Mouse (Mus musculus): Measurements from ENCODE around the gene Tspan17. TPM values are rescaled to one million over a fixed set of nuclear protein-coding genes. Genes with fewer than 3 reads are reported as not detected.

Gene Tspan17
- polyA plus RNA-seq, 1 experiment from 2014 or later = 15.4 TPM

- Histone ChIP-seq H3K27me3 (ENCODE audit: control insufficient read depth, insufficient read depth, low read length) (no peaks in the 10 kb centered on the region), H3K4me3 (ENCODE audit: low read depth, low read length) (no peak overlapping the region), H3K4me1 (replicated peaks; ENCODE audit: control insufficient read depth, insufficient read depth) (no peaks in the 10 kb centered on the region), H3K27ac (replicated peaks) (no peak overlapping the region), H3K9me3 (ENCODE audit: control insufficient read depth, low read length) (no peaks in the 10 kb centered on the region), H3K36me3 (ENCODE audit: control insufficient read depth, insufficient read depth, low read length) (no peaks in the 10 kb centered on the region), H3K9ac (ENCODE audit: low read length) (no peak overlapping the region), H3K4me2 (replicated peaks; ENCODE audit: low read depth) (no peak overlapping the region)
- WGBS = 62% methylated on average over 5 of the region's 5 CpGs
- DNase-seq (ENCODE audit: low spot score) = no peak
- no peak for ATAC-seq (ENCODE audit: low FRiP score, low TSS enrichment)
- TF ChIP-seq EP300 (optimal IDR thresholded peaks at IDR 0.05) = no peak
Observed at GRCm38 (mm10) chr13:54837061-54837460, 47.9 kb downstream of the Tspan17 start.

- TF ChIP-seq EP300 (optimal IDR thresholded peaks at IDR 0.05) (no peak), CTCF (IDR thresholded peaks at IDR 0.05; ENCODE audit: low read depth) (no peak)
- H3K27ac ChIP-seq (replicated peaks) = no peak overlapping the region
- no peaks in the 10 kb centered on the region for H3K9me3 ChIP-seq (ENCODE audit: control insufficient read depth, low read length)
- no peak overlapping the region for H3K4me2 ChIP-seq (replicated peaks; ENCODE audit: low read depth)
- WGBS = 14% methylated on average over 9 of the region's 9 CpGs
- DNase-seq (ENCODE audit: low spot score) = no peak
- H3K27me3 ChIP-seq (ENCODE audit: control insufficient read depth, insufficient read depth, low read length) = no peaks in the 10 kb centered on the region
- H3K9ac ChIP-seq (ENCODE audit: low read length) = no peak overlapping the region
- no peaks in the 10 kb centered on the region for H3K36me3 ChIP-seq (ENCODE audit: control insufficient read depth, insufficient read depth, low read length)
- no peak overlapping the region for H3K4me3 ChIP-seq (ENCODE audit: low read depth, low read length)
- ATAC-seq (ENCODE audit: low FRiP score, low TSS enrichment) = no peak
- H3K4me1 ChIP-seq (replicated peaks; ENCODE audit: control insufficient read depth, insufficient read depth) = no peaks in the 10 kb centered on the region
Observed at GRCm38 (mm10) chr13:54837471-54837889, 48.3 kb downstream of the Tspan17 start.

GRCm38 (mm10) chr13:54838540-54838939 lies 49.4 kb downstream of the Tspan17 start:
- H3K4me2 ChIP-seq (replicated peaks; ENCODE audit: low read depth) = no peak overlapping the region
- H3K27me3 ChIP-seq (ENCODE audit: control insufficient read depth, insufficient read depth, low read length) = no peaks in the 10 kb centered on the region
- H3K27ac ChIP-seq (replicated peaks) = no peak overlapping the region
- TF ChIP-seq EP300 (optimal IDR thresholded peaks at IDR 0.05) (no peak), CTCF (IDR thresholded peaks at IDR 0.05; ENCODE audit: low read depth) (no peak)
- H3K9me3 ChIP-seq (ENCODE audit: control insufficient read depth, low read length) = no peaks in the 10 kb centered on the region
- DNase-seq (ENCODE audit: low spot score) = no peak
- H3K36me3 ChIP-seq (ENCODE audit: control insufficient read depth, insufficient read depth, low read length) = no peaks in the 10 kb centered on the region
- no peak overlapping the region for H3K4me3 ChIP-seq (ENCODE audit: low read depth, low read length)
- 74% methylated on average over 15 of the region's 15 CpGs for WGBS
- H3K4me1 ChIP-seq (replicated peaks; ENCODE audit: control insufficient read depth, insufficient read depth) = no peaks in the 10 kb centered on the region
- no peak for ATAC-seq (ENCODE audit: low FRiP score, low TSS enrichment)
- H3K9ac ChIP-seq (ENCODE audit: low read length) = no peak overlapping the region

- Histone ChIP-seq H3K4me2 (replicated peaks; ENCODE audit: low read depth) (no peak overlapping the region), H3K9me3 (ENCODE audit: control insufficient read depth, low read length) (no peaks in the 10 kb centered on the region), H3K27ac (replicated peaks) (no peak overlapping the region), H3K4me1 (replicated peaks; ENCODE audit: control insufficient read depth, insufficient read depth) (no peaks in the 10 kb centered on the region), H3K4me3 (ENCODE audit: low read depth, low read length) (no peak overlapping the region), H3K9ac (ENCODE audit: low read length) (no peak overlapping the region), H3K36me3 (ENCODE audit: control insufficient read depth, insufficient read depth, low read length) (no peaks in the 10 kb centered on the region), H3K27me3 (ENCODE audit: control insufficient read depth, insufficient read depth, low read length) (no peaks in the 10 kb centered on the region)
- ATAC-seq (ENCODE audit: low FRiP score, low TSS enrichment) (no peak), DNase-seq (ENCODE audit: low spot score) (no peak)
- WGBS = 51% methylated on average over 6 of the region's 6 CpGs
- no peak for TF ChIP-seq CTCF (IDR thresholded peaks at IDR 0.05; ENCODE audit: low read depth)
- no peak for TF ChIP-seq EP300 (optimal IDR thresholded peaks at IDR 0.05)
Observed at GRCm38 (mm10) chr13:54839211-54839610, 50.0 kb downstream of the Tspan17 start.

GRCm38 (mm10) chr13:54844579-54844978 lies 55.4 kb downstream of the Tspan17 start:
- 43% methylated on average over 8 of the region's 8 CpGs for WGBS
- Histone ChIP-seq H3K27ac (replicated peaks) (no peak overlapping the region), H3K4me1 (replicated peaks; ENCODE audit: control insufficient read depth, insufficient read depth) (no peaks in the 10 kb centered on the region), H3K9me3 (ENCODE audit: control insufficient read depth, low read length) (no peaks in the 10 kb centered on the region), H3K36me3 (ENCODE audit: control insufficient read depth, insufficient read depth, low read length) (no peaks in the 10 kb centered on the region), H3K4me3 (ENCODE audit: low read depth, low read length) (no peak overlapping the region), H3K27me3 (ENCODE audit: control insufficient read depth, insufficient read depth, low read length) (no peaks in the 10 kb centered on the region), H3K4me2 (replicated peaks; ENCODE audit: low read depth) (no peak overlapping the region), H3K9ac (ENCODE audit: low read length) (no peak overlapping the region)
- ATAC-seq (ENCODE audit: low FRiP score, low TSS enrichment) (no peak), DNase-seq (ENCODE audit: low spot score) (no peak)
- TF ChIP-seq CTCF (IDR thresholded peaks at IDR 0.05; ENCODE audit: low read depth) (no peak), EP300 (optimal IDR thresholded peaks at IDR 0.05) (no peak)

Other genes starting within 250 kb of the Tspan17 start
- gene 4833439L19Rik, start 223.9 kb upstream of the Tspan17 start, polyA plus RNA-seq (2015; fragmentation: Nextera tagmentation; extraction: Ambion mirVana) = 87.0 and 96.8 TPM in 2 replicates
- gene Arl10, start 214.4 kb upstream of the Tspan17 start, polyA plus RNA-seq (2015; fragmentation: Nextera tagmentation; extraction: Ambion mirVana) = 13.3 and 14.4 TPM in 2 replicates
- 51.2 and 53.5 TPM in 2 replicates for gene Nop16, start 199.3 kb upstream of the Tspan17 start, polyA plus RNA-seq (2015; fragmentation: Nextera tagmentation; extraction: Ambion mirVana)
- 282 and 289 TPM in 2 replicates for gene Higd2a, start 199.2 kb upstream of the Tspan17 start, polyA plus RNA-seq (2015; fragmentation: Nextera tagmentation; extraction: Ambion mirVana)
- 156 and 160 TPM in 2 replicates for gene Cltb, start 178.0 kb upstream of the Tspan17 start, polyA plus RNA-seq (2015; fragmentation: Nextera tagmentation; extraction: Ambion mirVana)
- gene Faf2, start 167.6 kb upstream of the Tspan17 start, polyA plus RNA-seq (2015; fragmentation: Nextera tagmentation; extraction: Ambion mirVana) = 46.4 and 50.6 TPM in 2 replicates
- 44.6 and 49.6 TPM in 2 replicates for gene Rnf44, start 95.5 kb upstream of the Tspan17 start, polyA plus RNA-seq (2015; fragmentation: Nextera tagmentation; extraction: Ambion mirVana)
- 1.8 and 3.1 TPM in 2 replicates for gene Cdhr2, start 87.9 kb upstream of the Tspan17 start, polyA plus RNA-seq (2015; fragmentation: Nextera tagmentation; extraction: Ambion mirVana)
- gene Gprin1, start 39.5 kb upstream of the Tspan17 start, polyA plus RNA-seq (2015; fragmentation: Nextera tagmentation; extraction: Ambion mirVana) = 0.27 and 0.31 TPM in 2 replicates
- gene Sncb, start 22.8 kb upstream of the Tspan17 start, polyA plus RNA-seq (2015; fragmentation: Nextera tagmentation; extraction: Ambion mirVana) = 0.29 and 0.61 TPM in 2 replicates
- gene Eif4e1b, start 5.4 kb upstream of the Tspan17 start, polyA plus RNA-seq (2015; fragmentation: Nextera tagmentation; extraction: Ambion mirVana) = not detected in 2 replicates
- 0.89 and 1.4 TPM in 2 replicates for gene Unc5a, start 160.0 kb downstream of the Tspan17 start, polyA plus RNA-seq (2015; fragmentation: Nextera tagmentation; extraction: Ambion mirVana)
- gene Hk3, start 232.0 kb downstream of the Tspan17 start, polyA plus RNA-seq (2015; fragmentation: Nextera tagmentation; extraction: Ambion mirVana) = 0.69 TPM in 2 replicates